Mouse (Mus musculus) 416B (cell line): ENCODE measurements around the gene Gm49027.
"Not testable (repeated sequence)": the region's sequence is repeated elsewhere in the genome, so short reads cannot be mapped to it uniquely, and the experiment has no call there.

Source experiments
- DNase-seq: peaks from one replicate; pipeline ENCODE4 v3.0.0; 2011; ENCODE audit warnings: low read depth

Gene Gm49027

DNA sequence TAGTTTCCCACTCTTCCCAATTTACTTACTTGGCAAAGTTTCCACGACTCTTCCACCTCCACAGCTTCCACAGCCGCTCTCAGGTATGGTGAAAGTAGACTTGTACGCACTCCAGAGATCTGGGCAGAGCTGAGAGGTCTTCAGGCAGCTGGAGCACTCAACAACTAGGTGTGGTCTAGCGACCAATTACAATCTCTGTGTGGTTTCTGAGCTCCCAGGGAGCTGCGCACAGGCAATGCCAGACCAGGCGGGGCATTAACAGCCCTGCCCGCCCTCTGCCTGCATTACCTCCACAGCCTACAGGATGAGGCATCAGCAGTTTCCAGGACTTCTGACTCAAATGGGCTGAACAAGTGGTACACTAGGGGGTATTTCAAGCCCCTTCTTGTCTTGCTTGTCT, at the start of gene Gm49027:
Gene Gm49027, minus strand, starts transcription at position 208 of the 400 bp plus-strand sequence.
- no peak for DNase-seq

DNA sequence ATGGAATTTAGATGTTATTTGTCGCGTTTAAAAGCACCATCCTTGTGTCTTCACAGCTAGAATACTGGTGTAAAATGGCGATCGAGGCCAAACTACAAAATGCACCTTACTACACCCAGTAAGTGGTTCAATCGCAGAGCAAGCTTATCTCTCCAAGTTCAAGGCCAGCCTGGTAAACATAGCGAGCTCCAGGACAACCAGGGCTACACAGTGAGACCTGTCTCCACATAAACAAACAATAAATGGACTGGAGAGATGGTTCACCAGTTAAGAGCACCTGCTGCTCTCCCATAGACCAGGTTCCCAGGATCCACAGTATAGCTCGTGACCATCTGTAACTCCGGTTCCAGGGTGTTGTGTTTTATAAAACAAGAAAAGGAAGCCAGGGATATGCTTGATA, 48.1 kb upstream of the Gm49027 start:
- no peak for DNase-seq

DNA sequence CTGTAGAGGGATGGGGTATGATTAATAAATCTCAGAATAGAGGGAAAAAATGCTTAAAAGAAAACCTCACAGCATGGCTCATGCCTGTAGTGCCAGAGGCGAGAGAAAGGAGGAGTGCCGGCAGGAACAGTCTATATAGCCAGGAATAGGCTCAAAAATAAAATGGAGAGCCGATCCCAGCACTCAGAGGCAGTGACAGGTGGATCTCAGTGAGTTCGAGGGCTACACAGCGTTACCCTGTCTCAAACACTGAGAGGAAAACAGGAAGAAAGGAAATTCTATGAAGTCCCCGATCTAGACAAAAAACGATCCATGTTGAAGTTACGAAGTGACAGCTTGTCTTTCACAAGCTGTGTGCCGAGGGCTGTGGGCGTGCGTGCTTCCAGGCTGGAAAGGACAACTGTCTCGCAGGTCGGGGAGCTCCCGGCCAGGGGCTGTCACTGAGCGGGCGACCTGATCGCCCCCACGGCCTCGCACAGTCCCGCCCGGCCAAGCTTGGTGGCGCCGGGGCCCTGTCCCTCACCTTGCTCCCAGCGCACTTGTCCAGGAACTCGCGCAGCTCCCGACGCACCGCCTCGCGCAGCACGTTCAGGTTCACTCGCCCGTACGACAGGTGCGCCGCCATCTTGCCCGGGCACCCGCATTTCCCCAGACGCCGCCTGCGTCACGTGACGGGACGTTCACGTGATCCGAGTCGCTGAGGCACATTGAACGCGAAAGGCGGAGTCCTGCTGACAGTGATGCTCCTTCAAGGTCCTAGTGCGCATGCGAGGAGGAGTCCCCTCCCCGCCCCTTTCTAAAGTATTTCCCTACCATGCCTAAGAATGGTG, 47.3 kb upstream of the Gm49027 start, which contains the start of gene Vps33a:
Gene Vps33a, minus strand, starts transcription at position 682 of the 830 bp plus-strand sequence.
- DNase-seq: peak; percentile 99

DNA sequence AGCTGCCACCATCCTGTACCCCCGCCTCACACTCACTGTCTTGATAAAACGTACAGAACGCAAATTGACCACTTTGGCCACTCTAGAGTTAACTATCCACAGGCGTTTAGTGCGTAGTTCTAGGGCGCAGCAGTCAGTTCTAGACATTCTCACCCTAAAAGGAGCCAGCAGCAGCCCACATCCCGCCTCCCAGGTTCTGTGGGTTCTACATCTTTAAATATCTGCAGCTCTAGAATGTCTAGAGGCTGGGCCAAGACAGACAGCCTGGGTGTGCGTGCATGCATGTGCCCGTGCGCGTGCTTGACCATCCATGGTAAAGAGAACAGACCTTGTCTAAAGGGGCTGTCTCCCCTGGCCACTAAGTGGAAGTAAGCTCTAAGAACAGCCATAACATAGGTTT, 35.8 kb upstream of the Gm49027 start:
- no peak for DNase-seq

DNA sequence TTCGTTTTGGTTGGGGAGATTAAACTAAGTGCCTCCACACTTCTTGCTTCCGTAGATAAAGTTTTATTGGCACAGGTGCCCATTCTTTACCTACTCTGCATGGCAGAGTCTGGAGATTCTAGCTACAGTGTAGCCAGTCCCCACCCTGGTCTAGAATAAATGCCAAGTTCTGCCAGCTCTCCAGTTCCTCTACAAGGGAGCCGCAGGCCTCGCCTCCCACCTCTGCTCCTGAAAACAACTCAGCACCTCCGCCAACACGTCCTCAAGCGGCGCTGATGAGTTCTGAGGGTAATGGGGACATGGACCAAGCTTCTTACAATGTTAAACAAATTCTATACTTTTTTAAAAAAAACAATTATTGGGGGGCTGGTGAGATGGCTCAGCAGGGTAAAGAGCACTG, 34.3 kb upstream of the Gm49027 start:
- no peak for DNase-seq

DNA sequence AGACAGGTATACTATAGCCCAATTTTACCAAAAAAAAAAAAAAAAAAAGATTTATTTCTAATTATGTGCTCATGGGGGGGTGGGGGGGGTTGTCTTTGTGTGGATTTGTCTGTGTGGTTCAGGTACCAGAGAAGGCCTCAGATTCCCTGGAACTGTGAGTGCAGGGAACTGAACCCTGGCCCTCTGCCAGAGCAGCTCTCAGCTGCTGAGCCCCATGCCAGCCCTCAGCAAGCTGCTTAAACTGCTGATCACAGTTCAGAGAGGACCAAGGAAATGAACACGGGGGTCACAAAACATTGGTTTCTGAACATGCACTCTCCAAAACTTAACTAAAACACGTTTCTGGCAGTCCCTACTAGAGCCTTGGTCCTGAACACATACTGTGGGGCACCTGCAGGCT, 31.2 kb upstream of the Gm49027 start:
- no peak for DNase-seq

DNA sequence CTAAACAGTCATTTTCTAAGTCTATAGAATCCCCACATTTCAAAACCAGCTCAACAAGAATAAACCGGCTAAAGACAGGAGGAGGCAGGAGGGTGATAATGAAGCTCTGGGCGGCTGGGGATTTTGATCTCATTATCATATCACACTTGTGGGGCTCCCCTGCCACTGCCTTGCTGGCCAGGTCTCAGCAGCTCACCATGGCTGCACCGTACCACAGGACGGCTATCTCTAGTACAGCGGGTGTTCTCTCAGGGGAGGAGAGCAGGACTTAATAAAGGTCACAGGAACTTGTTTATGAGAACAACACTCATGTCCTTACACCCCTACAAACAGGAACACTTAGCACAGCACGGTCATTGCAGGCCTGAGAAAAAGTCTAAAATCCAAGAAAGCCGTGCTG, 30.4 kb upstream of the Gm49027 start:
- no peak for DNase-seq

DNA sequence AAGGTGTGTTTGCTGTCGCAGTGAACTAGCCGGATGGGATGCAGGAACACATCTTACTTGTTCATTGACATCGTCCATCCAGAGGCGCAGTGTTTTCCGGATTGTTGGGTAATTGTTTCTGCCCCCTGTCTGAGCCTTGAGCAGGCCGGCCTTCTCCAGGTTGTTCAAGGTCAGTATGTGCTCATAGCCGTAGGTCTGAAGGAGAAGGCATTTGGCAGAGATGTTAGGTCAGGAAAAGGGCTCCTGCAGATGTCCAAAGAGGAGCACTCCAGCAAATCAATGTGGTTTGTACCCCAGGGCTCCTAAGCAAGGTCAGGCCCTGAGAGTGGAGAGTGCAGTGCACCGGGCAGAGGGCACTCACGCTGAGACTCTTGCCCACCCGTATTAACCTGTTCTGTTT, 8.5 kb upstream of the Gm49027 start:
- DNase-seq: no peak

DNA sequence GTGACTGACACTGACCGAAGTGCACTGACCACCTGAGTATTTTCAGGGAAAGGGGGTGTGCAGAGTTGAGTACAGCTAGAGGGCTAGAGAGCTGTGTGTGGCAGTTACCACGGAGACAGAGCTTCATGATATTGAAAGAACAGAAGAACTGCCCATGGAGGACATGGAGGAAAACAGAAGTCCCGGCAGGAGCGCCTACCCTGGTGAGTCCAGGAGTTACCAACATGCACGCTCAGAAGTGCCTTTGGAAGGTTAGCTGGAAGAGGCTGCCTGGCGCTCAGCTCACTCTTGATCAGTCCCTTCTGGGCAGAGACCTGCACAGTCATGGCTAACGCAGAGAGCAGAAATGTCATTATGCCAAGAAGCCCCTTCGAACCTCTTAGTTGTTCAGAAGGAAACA, 4.8 kb upstream of the Gm49027 start:
- no peak for DNase-seq

DNA sequence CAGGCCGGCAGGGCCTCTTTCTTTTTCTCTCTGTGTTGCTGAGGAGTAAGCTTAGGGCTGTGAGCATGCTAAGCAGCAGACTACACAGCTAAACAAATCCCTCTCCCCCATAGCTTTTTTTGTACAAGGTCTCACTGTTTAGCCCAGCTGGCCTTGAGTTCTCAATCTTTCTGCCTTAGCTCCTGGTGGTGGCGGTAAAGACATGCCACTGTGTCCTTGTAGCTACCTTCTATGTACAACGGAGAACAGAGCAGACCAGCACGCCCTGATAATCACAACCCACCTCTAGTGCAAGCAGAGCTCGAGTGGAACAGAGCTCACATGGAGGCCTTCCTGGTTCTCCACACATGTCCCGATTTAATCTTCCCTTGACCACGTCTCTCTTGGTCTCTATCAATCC, 3.4 kb upstream of the Gm49027 start:
- DNase-seq: no peak

DNA sequence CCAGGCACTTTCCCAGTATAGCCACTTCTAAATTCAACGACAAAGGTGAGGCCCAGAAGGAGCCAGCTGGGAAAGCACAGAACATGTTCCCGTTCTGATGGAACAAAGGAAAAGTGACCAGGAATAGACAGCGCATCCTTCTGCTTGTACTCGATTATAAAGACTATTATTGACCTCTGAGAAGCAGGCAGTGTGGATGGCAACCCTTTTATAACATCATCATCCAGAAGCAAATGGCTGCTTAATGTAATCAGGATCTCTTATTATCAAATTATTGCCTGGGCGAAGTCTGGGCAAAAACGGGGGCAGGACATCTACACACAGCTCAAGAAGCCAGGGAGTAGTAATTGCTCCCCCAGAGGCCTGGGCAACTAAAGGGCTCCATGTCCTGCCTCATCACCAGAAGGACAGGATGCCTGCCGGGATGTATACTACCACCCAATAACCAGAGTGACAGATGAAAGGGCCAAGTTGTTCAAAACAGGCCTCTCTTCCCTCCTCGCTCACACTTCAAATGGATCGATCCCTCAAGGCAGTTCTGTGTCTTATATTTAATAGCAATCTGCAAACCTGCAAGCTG, 718 bp upstream of the Gm49027 start:
- no peak for DNase-seq

DNA sequence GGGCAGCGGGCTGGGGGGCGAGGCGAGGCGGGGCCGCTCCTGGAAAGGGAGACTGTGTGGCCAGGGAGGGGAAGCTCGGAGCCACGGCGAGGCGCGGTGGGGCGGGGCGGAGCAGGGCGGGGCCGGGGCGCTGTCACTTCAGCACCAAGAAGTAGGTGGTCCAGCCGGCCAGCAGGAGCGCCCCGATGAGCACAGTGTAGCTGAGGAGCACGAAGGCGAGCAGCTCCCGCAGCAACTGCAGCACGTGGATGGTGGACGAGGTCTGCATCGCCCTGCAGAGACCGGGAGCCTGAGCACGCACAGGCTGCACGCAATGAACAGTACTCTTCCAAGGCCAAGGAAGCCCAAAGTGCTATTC, 916 bp downstream of the Gm49027 start:
- no peak for DNase-seq

DNA sequence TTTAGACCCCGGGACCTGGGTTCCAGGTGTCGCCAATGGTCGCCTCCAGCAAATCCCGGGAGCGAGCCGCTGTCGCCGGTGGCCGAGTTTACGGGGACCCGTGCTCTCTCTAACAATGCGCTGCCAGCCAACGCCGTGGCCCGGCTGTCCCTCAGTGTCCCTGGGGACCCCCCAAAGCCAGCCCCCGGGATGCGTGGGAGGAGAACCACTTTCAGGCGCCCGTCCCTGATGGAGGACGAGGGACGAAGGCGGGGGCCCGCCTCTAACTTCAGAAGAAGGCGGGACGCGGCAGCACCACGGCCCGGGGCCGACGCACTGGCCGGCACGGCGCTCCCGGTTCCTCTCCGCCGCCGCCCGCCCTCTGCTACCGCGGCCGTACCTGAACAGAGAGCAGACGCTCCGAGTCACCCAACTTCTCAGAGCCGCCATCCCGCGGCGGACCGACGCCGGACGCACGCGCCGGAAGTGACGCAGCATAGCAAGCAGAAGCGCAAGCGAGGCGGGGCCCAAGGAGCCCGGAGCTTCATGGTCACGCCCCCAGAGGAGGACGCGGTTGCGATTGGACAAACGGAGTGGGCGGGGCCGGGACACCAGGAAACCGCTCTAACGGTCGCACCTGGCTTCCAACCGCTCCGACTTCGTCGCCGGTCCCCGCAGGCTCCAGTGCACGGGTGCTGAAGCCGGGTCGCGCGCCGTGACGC, 1.4 kb downstream of the Gm49027 start, which contains the start of gene Diablo:
Gene Diablo, minus strand, starts transcription at position 485 of the 701 bp plus-strand sequence.
- DNase-seq: peak; percentile 98

DNA sequence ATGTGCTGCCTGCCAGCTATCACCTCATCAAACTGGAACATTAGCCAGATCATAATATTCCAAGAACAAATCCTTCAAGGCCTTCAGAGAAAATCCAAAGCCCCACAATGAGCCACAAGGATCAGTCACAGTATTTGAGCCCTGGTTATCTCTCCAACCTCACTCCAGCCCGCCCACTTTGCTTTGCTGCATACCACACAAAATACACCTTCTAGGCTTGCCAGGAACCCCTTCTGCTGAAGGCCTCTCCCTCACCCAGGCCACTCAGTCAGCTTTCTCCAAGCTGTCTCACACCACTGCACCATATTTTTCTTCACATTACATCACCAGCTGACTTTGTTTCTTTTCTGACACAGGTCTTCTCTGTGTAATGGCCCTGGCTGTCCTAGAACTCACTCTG, 3.1 kb downstream of the Gm49027 start:
- DNase-seq: no peak

DNA sequence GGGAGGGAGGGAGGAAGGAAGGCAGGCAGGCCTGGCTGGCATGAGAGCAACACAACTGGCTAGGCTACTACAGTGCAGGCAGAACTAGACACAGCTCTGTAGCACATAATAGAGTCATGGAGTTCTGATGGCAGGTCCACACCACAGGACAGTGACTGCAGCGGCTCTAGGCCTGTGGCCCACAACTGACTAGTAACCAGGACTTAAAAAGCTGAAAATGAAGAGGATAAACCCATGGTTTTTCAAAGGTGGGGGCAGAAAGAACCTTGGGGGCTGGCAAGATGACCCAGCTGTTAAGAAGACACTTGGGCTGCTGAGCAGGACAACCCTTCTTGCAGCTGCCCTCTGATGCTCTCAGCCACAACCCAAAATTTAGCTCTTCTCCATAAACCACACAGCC, 3.7 kb downstream of the Gm49027 start:
- no peak for DNase-seq

DNA sequence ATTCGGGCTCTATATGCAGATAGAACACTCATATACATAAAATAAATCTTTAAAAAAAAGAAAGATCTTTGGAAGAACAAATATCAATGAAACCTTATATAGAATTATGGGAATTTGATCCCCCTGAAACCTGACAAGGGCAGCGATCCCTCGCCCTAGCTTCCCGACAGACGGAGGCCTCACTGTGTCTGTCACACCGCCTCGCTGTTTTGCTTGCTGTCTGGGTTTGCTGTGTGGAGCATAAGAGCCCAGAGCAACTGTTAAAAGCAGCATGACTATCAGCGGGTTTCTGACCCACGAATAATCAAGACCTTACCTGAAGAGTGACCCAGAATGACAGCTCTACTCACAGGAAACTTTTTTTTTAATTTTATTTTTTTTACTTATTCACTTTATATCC, 4.6 kb downstream of the Gm49027 start:
- no peak for DNase-seq

DNA sequence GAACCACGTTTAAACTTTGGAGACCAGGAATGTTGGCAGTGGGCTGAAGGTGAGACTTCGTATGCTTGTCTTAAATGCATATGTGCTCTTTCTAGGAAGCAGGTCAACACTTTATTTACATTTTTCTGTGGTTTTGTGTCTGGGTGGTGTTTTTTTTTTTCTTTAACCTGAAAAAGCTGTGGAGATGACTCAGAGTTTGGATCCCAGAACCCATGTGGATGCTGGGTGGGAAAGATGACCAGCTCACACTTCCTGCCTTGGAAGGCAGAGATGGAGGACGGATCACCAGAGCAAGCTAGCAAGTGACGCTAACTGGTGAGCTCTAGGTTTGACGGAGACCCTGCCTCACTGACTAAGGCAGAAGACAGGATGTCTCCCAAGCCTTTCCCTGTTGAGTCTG, 10.4 kb downstream of the Gm49027 start:
- no peak for DNase-seq

DNA sequence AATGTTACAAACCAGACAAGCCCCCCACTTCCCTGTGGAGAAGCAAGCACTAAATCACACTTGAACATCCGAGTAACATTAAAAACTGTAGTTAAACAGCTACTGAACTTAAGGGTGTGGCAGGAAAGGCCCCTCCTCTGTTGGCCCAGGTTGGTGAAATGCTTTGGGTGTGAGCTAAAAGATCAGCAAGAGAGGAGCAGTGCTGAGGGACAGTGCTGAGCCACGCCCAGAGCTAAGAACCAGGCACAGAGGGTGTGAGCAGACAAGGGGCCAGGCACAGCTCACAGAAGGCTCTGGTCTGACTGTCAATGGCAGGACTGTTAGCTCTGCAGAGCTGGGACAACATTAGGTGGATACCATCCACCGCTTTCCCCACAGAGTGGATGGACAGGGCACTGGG, 13.2 kb downstream of the Gm49027 start:
- DNase-seq: no peak

DNA sequence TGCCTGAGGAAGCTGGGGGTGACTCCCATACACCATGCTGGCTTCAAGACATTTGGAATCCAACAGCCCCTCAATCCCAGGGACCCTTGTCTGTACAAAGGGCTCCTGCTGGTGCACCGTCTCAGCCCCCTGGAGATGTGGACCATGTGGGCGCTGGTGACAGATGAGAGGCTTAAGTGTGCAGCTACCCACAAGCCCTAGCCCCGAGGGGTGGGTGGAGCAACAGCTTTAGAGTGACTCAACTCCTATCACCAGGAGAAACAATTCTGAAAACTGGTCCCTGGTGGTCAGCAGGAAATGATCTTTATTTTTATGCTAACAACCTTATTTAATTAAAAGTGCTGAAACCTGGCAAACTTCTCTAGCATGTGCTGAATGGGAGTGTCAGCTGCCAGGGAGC, 13.9 kb downstream of the Gm49027 start:
- not testable (repeated sequence) for DNase-seq

DNA sequence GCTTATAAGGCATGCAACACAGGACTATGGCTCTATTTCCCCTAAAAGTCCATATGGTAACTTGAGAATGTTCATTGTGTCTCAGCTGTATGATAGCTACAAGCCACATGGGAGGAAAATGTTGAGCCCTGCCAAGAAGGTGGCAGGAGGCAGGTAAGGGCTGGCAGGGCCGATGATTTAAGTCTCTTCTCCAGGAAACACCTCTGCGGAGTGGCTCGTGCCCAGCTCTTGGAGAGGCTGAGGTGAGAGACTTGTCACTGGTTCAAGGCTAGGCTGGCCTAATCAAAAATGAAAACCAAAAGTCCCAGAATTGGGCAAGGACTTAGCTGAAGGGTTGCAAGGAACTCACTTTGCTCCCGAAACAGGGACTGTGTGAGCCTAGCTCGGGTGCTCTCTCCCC, 15.1 kb downstream of the Gm49027 start, which contains the start of gene B3gnt4:
Gene B3gnt4, plus strand, starts transcription at position 301 of the 400 bp plus-strand sequence.
- DNase-seq: no peak

DNA sequence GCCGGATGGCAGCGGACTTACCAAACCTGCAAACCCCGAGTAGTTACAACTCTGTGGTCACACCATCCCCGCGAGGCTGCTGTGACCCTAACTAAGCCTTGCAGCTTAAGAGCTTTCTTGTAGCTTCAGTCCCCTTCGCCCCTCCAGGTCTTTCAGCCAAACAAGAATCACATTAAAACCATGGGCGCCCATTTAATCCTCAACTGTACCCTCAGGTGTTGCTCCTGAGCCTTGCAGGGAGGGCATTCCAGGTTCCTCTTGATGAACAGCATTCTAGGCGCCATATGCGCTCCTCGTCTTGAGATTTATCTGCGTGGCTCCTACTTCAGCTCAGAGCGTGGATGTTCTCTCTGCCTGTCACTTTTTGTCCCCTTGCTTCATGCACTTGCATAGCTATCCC, 16.4 kb downstream of the Gm49027 start:
- no peak for DNase-seq

DNA sequence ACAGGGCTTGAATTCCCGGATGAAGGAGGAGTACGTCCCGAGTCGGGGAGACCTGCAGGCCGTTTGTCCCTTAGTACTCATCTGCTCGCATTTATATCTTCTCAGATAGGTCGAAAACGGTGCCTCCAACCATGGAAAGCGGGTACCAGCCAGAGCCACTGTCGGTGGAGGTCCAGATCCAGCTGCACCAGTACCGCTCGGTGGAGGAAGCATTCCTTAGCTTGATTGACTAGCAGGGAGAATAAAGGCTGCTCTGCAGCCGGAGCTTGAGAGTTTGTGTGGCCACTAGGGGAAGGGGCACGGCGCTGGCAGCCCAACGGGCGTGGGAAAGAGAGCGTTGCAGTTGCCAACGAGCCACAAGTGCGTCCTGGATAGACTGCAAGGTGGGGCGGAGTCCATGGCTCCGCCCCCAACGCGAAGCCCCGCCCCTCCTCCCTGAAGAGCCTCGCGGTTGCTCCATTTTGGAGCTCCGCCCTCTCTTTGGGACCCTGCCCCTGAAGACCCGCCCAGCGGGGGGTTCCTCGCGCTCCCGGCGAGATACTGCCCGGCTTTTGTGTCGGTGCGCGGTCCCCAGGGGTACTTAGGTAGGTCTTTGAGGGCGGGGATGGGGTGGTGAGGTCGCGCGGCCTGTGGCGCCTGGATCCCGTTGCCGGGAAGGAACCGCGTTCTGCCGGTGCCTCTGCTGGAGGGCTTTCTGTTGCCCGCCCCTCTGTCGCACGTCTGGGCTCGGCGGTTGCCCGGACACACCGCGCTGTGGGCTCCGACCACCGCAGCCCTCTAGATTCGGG, 17.2 kb downstream of the Gm49027 start:
- no peak for DNase-seq
